Mouse (Mus musculus): Measurements from ENCODE around the gene Lsamp. TPM values are rescaled to one million over a fixed set of nuclear protein-coding genes. Genes with fewer than 3 reads are reported as not detected.

The Lsamp gene
- polyA plus RNA-seq, 1 experiment from 2014 or later: 5.4 TPM

DNA sequence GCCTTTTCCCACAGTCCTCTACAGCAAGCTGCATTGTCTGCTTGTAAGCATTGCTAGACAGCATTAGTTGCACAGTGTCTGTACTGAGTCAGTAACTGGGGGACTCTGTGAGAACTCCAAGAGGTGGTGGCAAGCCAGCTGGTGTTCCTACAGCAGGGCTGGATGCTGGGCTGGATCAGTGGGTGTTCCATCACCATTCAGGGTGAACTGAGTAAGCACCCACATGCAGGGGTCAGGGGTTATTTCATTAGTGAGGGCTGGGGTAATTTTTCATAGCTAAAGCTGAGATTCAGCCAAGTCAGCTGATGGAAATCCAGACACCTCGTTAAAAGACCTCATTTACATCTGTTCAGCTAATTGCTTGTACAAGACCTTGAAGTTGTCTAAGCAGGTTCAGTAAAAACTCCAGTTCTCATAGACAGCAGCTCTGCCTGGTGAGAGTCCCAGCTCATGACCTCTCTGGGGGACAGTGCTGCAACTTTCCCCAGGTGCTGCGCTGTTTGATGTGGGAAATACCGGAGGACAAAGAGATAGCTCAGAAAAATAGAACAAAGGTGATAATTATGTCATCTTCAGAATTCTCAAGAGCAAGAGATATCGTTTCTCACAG lies 1928.5 kb downstream of the Lsamp start:
- no peak overlapping the region for H3K27ac ChIP-seq (ENCODE audit: low read depth)
- no peak overlapping the region for H3K4me3 ChIP-seq (ENCODE audit: low read depth, low read length)
- H3K36me3 ChIP-seq (ENCODE audit: control insufficient read depth, insufficient read depth, low read length): no peaks in the 10 kb centered on the region
- no peak overlapping the region for H3K4me2 ChIP-seq (ENCODE audit: low read length)
- no peaks in the 10 kb centered on the region for H3K4me1 ChIP-seq (replicated peaks; ENCODE audit: control insufficient read depth, insufficient read depth, low read length)
- no peaks in the 10 kb centered on the region for H3K9me3 ChIP-seq (ENCODE audit: control insufficient read depth, low read length)
- DNase-seq (ENCODE audit: low spot score): no peak
- no peak for ATAC-seq (replicated peaks; ENCODE audit: low FRiP score, low TSS enrichment, low read depth)
- no peak overlapping the region for H3K9ac ChIP-seq (ENCODE audit: low read length)
- 66% methylated on average over 4 of the region's 4 CpGs for WGBS
- H3K27me3 ChIP-seq (replicated peaks; ENCODE audit: control insufficient read depth, insufficient read depth, low read length): no peaks in the 10 kb centered on the region

DNA sequence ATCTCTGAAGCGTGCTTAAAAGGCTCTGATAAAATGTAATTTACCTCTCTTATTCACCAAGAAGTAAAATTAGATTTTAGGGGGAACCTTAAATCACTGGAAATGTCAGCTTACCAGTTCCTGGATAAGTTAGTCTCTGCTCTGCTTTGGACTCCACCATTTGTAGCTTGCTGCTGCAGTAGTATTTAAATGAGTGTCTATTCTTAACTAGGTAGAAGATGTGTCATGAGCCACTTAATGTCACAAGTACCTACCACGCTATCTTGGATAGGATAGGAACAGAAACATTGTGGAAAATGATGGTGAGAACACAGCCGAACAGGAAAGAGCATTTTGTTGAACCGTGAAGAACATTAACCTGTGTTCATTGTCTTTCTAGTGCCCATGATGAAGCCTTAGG lies 1929.2 kb downstream of the Lsamp start:
- H3K4me3 ChIP-seq (ENCODE audit: low read depth, low read length): no peak overlapping the region
- H3K4me2 ChIP-seq (ENCODE audit: low read length): no peak overlapping the region
- WGBS: 89% methylated on average over 4 of the region's 4 CpGs
- DNase-seq (ENCODE audit: low spot score) (no peak), ATAC-seq (replicated peaks; ENCODE audit: low FRiP score, low TSS enrichment, low read depth) (no peak)
- H3K9ac ChIP-seq (ENCODE audit: low read length): no peak overlapping the region
- H3K4me1 ChIP-seq (replicated peaks; ENCODE audit: control insufficient read depth, insufficient read depth, low read length): no peaks in the 10 kb centered on the region
- H3K27me3 ChIP-seq (replicated peaks; ENCODE audit: control insufficient read depth, insufficient read depth, low read length): no peaks in the 10 kb centered on the region
- H3K27ac ChIP-seq (ENCODE audit: low read depth): no peak overlapping the region
- H3K36me3 ChIP-seq (ENCODE audit: control insufficient read depth, insufficient read depth, low read length): no peaks in the 10 kb centered on the region
- no peaks in the 10 kb centered on the region for H3K9me3 ChIP-seq (ENCODE audit: control insufficient read depth, low read length)

DNA sequence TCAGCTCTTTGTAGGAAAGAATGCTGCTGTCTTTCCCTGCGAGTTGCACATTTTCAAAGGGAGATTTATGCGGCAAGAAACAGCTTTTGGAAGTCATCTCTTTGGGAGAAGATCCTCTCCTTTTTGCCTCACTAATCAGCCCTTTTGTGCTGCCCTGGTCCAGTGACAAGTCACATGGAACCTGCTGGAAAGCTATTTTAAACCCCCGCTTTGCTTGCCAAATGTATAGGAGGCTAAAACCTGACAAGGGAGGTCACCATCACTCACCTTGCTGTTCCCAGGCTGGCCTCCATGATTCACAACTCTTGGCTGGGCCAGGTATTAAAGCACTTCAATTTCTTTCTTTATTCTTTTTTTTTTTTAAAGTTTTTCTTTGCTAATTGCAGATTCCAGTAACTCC lies 1932.2 kb downstream of the Lsamp start:
- ATAC-seq (replicated peaks; ENCODE audit: low FRiP score, low TSS enrichment, low read depth) (no peak), DNase-seq (ENCODE audit: low spot score) (no peak)
- Histone ChIP-seq H3K4me3 (ENCODE audit: low read depth, low read length) (no peak overlapping the region), H3K9ac (ENCODE audit: low read length) (no peak overlapping the region), H3K4me1 (replicated peaks; ENCODE audit: control insufficient read depth, insufficient read depth, low read length) (no peaks in the 10 kb centered on the region), H3K36me3 (ENCODE audit: control insufficient read depth, insufficient read depth, low read length) (no peaks in the 10 kb centered on the region), H3K4me2 (ENCODE audit: low read length) (no peak overlapping the region), H3K27ac (ENCODE audit: low read depth) (no peak overlapping the region), H3K27me3 (replicated peaks; ENCODE audit: control insufficient read depth, insufficient read depth, low read length) (no peaks in the 10 kb centered on the region), H3K9me3 (ENCODE audit: control insufficient read depth, low read length) (no peaks in the 10 kb centered on the region)
- WGBS: 82% methylated on average over 3 of the region's 3 CpGs

DNA sequence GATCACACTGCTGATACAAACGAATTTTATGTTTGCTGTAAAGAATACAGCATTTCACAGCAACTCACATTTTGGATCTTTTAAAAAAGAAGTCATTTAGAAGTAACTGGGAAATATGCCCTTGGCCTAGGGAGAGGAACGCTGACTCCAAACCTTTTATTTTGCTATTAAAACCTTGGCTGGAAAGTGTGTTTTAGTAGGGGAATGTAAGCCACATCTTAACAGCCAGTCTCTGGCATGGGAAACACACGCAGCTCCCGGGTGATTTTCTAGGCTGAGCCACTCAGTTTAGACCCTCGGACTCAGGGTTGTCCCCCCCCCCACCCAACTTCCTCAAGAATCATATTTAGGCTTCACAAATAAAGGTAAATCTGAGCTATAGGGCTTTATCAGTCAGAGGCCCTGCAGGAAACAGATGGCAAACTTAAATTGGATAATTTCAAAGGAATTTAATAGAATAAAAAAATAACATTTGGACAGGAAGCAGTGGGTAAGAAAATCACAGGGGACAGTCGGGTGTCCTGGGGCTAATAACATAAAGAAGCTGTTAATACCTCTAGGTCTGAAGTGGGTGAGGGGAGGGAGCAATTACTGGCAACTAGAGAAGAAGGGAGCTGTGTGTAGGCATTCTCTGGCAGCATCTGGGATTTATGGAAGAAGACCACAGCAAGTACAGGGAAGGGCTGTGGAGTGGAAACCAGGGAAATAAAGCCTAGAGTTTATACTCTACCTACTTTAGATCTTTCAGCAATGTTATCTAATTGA lies 1933.1 kb downstream of the Lsamp start:
- no peaks in the 10 kb centered on the region for H3K27me3 ChIP-seq (replicated peaks; ENCODE audit: control insufficient read depth, insufficient read depth, low read length)
- 62% methylated on average over 6 of the region's 6 CpGs for WGBS
- H3K9me3 ChIP-seq (ENCODE audit: control insufficient read depth, low read length): no peaks in the 10 kb centered on the region
- DNase-seq (ENCODE audit: low spot score): no peak
- H3K4me3 ChIP-seq (ENCODE audit: low read depth, low read length): no peak overlapping the region
- ATAC-seq (replicated peaks; ENCODE audit: low FRiP score, low TSS enrichment, low read depth): no peak
- no peak overlapping the region for H3K27ac ChIP-seq (ENCODE audit: low read depth)
- H3K4me1 ChIP-seq (replicated peaks; ENCODE audit: control insufficient read depth, insufficient read depth, low read length): no peaks in the 10 kb centered on the region
- no peak overlapping the region for H3K9ac ChIP-seq (ENCODE audit: low read length)
- no peaks in the 10 kb centered on the region for H3K36me3 ChIP-seq (ENCODE audit: control insufficient read depth, insufficient read depth, low read length)
- no peak overlapping the region for H3K4me2 ChIP-seq (ENCODE audit: low read length)

DNA sequence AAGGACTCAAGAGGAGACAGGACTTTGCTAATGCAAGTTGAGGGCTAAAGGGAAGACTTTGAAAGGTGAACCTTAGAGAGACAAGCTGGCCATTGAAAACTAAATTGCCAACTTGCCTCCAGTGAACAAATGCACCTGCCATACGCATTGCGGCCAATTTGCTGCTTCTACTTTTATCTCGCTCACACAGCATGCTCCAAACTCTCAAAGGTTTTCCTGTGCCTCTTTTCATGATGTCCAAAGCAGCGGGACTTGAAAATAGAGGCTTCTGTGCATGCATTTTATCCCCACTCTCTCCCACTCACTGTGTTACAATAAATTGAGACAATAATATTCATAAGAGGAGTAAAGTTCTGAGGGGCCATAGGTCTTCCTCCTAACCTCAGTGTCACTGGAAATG lies 1945.4 kb downstream of the Lsamp start:
- Histone ChIP-seq H3K36me3 (ENCODE audit: control insufficient read depth, insufficient read depth, low read length) (no peaks in the 10 kb centered on the region), H3K9ac (ENCODE audit: low read length) (no peak overlapping the region), H3K4me3 (ENCODE audit: low read depth, low read length) (no peak overlapping the region), H3K9me3 (ENCODE audit: control insufficient read depth, low read length) (no peaks in the 10 kb centered on the region), H3K27me3 (replicated peaks; ENCODE audit: control insufficient read depth, insufficient read depth, low read length) (no peaks in the 10 kb centered on the region), H3K27ac (ENCODE audit: low read depth) (no peak overlapping the region), H3K4me1 (replicated peaks; ENCODE audit: control insufficient read depth, insufficient read depth, low read length) (no peaks in the 10 kb centered on the region), H3K4me2 (ENCODE audit: low read length) (no peak overlapping the region)
- no peak for DNase-seq (ENCODE audit: low spot score)
- ATAC-seq (replicated peaks; ENCODE audit: low FRiP score, low TSS enrichment, low read depth): no peak
- 90% methylated on average over 4 of the region's 4 CpGs for whole genome bisulfite sequencing

DNA sequence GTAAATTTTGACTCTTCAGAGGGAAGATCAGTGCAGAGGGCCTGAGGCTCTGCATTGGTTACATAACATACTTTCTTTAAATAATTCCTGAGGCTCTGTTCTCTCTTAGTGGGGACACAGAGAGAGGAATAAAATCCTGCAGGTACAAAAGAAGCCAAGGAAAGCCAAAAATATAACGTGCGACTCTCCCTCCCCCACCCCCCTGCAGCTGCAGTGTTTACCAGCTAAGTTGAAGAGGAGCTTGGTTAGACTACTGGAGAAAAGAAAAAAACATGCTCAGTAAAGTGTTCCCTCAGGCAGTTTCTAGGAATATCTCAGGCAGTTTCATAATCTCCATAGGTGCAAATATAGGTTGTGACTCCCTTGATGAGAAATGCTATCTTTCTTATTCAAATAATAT lies 1951.5 kb downstream of the Lsamp start:
- Histone ChIP-seq H3K9ac (ENCODE audit: low read length) (no peak overlapping the region), H3K27me3 (replicated peaks; ENCODE audit: control insufficient read depth, insufficient read depth, low read length) (no peaks in the 10 kb centered on the region), H3K9me3 (ENCODE audit: control insufficient read depth, low read length) (no peaks in the 10 kb centered on the region), H3K4me1 (replicated peaks; ENCODE audit: control insufficient read depth, insufficient read depth, low read length) (no peaks in the 10 kb centered on the region), H3K27ac (ENCODE audit: low read depth) (no peak overlapping the region), H3K36me3 (ENCODE audit: control insufficient read depth, insufficient read depth, low read length) (no peaks in the 10 kb centered on the region), H3K4me3 (ENCODE audit: low read depth, low read length) (no peak overlapping the region), H3K4me2 (ENCODE audit: low read length) (no peak overlapping the region)
- DNase-seq (ENCODE audit: low spot score) (no peak), ATAC-seq (replicated peaks; ENCODE audit: low FRiP score, low TSS enrichment, low read depth) (no peak)
- WGBS: 64% methylated on average over 2 of the region's 2 CpGs

DNA sequence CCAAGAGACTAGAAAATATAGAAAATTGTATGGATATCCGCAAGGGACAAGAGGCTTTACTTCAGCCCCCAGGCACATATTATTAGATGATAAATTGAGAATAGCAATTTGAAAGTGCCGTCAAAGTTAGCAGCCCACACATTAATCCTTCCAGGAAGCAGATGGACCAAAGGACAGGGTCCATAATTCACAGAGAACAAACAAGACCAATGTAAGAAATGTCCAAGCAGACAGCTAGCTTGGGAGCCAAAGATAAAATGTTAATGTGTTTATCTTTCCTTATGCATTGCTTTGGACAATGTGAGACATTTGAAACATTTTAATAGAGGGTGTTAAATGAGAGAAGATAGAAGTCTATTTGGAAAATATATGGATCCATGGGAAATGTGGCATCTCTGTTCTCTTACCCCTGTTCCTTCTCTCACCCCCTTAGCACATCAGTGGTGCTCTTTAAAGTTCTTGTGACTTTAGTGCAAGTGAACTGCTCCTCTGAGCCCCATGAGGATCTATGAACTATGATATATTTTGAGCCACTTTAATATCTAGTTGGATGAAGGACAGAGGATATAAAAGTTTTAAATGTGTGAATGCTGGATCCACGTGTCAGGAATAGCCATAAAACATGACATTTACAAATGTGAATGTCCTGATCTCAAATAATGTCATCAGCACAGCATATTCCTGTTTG lies 1952.9 kb downstream of the Lsamp start:
- Histone ChIP-seq H3K27ac (ENCODE audit: low read depth) (no peak overlapping the region), H3K4me2 (ENCODE audit: low read length) (no peak overlapping the region), H3K4me3 (ENCODE audit: low read depth, low read length) (no peak overlapping the region), H3K9me3 (ENCODE audit: control insufficient read depth, low read length) (no peaks in the 10 kb centered on the region), H3K9ac (ENCODE audit: low read length) (no peak overlapping the region), H3K4me1 (replicated peaks; ENCODE audit: control insufficient read depth, insufficient read depth, low read length) (no peaks in the 10 kb centered on the region), H3K27me3 (replicated peaks; ENCODE audit: control insufficient read depth, insufficient read depth, low read length) (no peaks in the 10 kb centered on the region), H3K36me3 (ENCODE audit: control insufficient read depth, insufficient read depth, low read length) (no peaks in the 10 kb centered on the region)
- ATAC-seq (replicated peaks; ENCODE audit: low FRiP score, low TSS enrichment, low read depth): no peak
- WGBS: 57% methylated on average over 3 of the region's 3 CpGs
- no peak for DNase-seq (ENCODE audit: low spot score)

DNA sequence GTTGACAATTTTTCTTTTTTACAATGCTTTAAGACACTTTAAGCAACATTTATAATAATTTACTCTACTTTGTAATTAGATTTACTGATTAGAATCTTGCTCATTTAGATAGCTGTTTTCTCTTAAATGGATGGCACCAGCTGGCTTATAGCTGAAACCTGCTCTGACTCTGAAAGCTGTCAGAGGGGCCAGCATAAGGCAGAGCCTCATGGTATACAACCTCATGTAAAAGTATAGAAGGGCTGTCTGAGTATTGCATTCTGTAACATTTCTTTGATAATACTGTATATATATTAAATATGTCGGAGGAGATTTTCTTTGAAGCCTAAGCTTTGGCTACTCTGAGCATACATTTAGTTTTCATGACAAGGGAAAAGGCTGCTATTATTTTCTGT lies 1953.4 kb downstream of the Lsamp start:
- H3K36me3 ChIP-seq (ENCODE audit: control insufficient read depth, insufficient read depth, low read length): no peaks in the 10 kb centered on the region
- H3K4me3 ChIP-seq (ENCODE audit: low read depth, low read length): no peak overlapping the region
- no peaks in the 10 kb centered on the region for H3K4me1 ChIP-seq (replicated peaks; ENCODE audit: control insufficient read depth, insufficient read depth, low read length)
- no peaks in the 10 kb centered on the region for H3K27me3 ChIP-seq (replicated peaks; ENCODE audit: control insufficient read depth, insufficient read depth, low read length)
- no peak overlapping the region for H3K27ac ChIP-seq (ENCODE audit: low read depth)
- no peak for DNase-seq (ENCODE audit: low spot score)
- 83% methylated on average over 1 of the region's 1 CpGs for WGBS
- no peak for ATAC-seq (replicated peaks; ENCODE audit: low FRiP score, low TSS enrichment, low read depth)
- H3K9ac ChIP-seq (ENCODE audit: low read length): no peak overlapping the region
- no peaks in the 10 kb centered on the region for H3K9me3 ChIP-seq (ENCODE audit: control insufficient read depth, low read length)
- H3K4me2 ChIP-seq (ENCODE audit: low read length): no peak overlapping the region
